20 mouse cellular contexts compared by ENCODE assay signal in the genomic region with DNA sequence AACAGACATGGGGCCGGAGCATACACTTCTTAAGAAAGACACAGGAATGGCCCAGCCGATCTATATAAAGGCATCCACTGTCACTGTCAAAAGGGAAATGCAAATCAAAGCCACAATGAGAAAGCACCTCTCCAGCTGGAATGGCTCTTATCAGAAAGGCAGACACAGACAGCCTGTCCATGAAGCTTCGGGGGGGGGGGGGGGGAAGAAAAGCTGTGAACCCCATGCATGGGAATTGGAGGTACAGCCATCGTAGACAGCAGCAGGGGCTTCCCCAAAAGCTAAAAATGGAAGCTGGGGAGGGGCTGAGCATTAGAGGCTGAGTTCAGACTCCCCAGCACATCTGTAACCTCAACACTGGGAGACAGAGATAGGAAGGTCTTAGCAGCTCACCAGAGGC. TPM values are rescaled to one million over a fixed set of nuclear protein-coding genes. Genes with fewer than 3 reads are reported as not detected.
DNase-seq lines count a peak whose midpoint lies in the region; ATAC-seq and TF ChIP-seq lines count a peak whose summit lies in the region.
"Had no signal": no experiment of that assay in that cellular context is flagged by ENCODE, and none has a peak within 500 bp of the region (broad histone marks: within the 10 kb centered on the region; RNA-seq: fewer than 3 reads in every experiment).

No protein-coding gene starts in this region.

- 58% methylated on average over 4 of the region's 4 CpGs for WGBS in hindbrain, embryonic 10.5 days
- WGBS in hindbrain, postnatal 0 days = 50% methylated on average over 4 of the region's 4 CpGs
- 50% methylated on average over 4 of the region's 4 CpGs for WGBS in embryonic facial prominence, embryonic 13.5 days

- dilution Hi-C loops in CH12.LX (cut with MboI; ENCODE audit: extremely low pct_ligation_motif_present, extremely low pct_unique_long_range_greater_than_20kb, low sequenced_read_pairs) = no loop called here

- no peak for TF ChIP-seq POLR2A in CH12.LX (IDR thresholded peaks at IDR 0.05; ENCODE audit: low read depth, low read length)

- no peak overlapping the region for H3K4me3 ChIP-seq in hindbrain, embryonic 10.5 days
- no peak overlapping the region for H3K4me3 ChIP-seq in hindbrain, postnatal 0 days (ENCODE audit: low read length)
- no peak overlapping the region for H3K4me3 ChIP-seq in CH12.LX (replicated peaks in 1 of 3; ENCODE audit: low read depth in 2 of 3, low read length in 2 of 3, poor library complexity in 1 of 3)
- no peak overlapping the region for H3K4me3 ChIP-seq in embryonic facial prominence, embryonic 13.5 days
- H3K4me3 ChIP-seq: forebrain, embryonic 13.5 days had no signal

- TF ChIP-seq CTCF in hindbrain, postnatal 0 days (IDR thresholded peaks at IDR 0.05; ENCODE audit: low read depth) = no peak
- TF ChIP-seq CTCF in CH12.LX (conservative IDR thresholded peaks at IDR 0.05 in 1 of 2, IDR thresholded peaks at IDR 0.05 in 1 of 2; ENCODE audit: low read depth in 2 of 2, low read length in 2 of 2) = peak in 1 of 2 experiments; percentile 22; a peak in 1 of 4 replicates

- no peak for DNase-seq in hindbrain, embryonic 10.5 days (ENCODE audit: low spot score)
- DNase-seq in hindbrain, postnatal 0 days (ENCODE audit: low spot score) = no peak
- DNase-seq in CH12.LX (ENCODE audit: extremely low read depth) = peak; percentile 95
- DNase-seq in adrenal gland, postnatal 14 days = no peak
- DNase-seq in layer of hippocampus, postnatal 14 days (ENCODE audit: low spot score in 2 of 2) = no peak
- DNase-seq in cerebellum, postnatal 14 days = no peak
- DNase-seq: adrenal gland, adult 2 months; adrenal gland, postnatal 36 days; cerebellum, adult 2 months; cerebellum, postnatal 10 days; gastrocnemius, postnatal 36 days; heart, adult 18-20 months; kidney, adult 2 months had no signal

- TF ChIP-seq EP300 in CH12.LX (IDR thresholded peaks at IDR 0.05; ENCODE audit: low read length) = peak; percentile 88

- H3K36me3 ChIP-seq in hindbrain, embryonic 10.5 days = no peaks in the 10 kb centered on the region
- H3K36me3 ChIP-seq in hindbrain, postnatal 0 days (ENCODE audit: insufficient read depth, low read length) = no peaks in the 10 kb centered on the region
- H3K36me3 ChIP-seq in CH12.LX (replicated peaks in 1 of 2; ENCODE audit: control insufficient read depth in 1 of 2, insufficient read depth in 1 of 2, low read length in 1 of 2) = no peaks in the 10 kb centered on the region
- H3K36me3 ChIP-seq in embryonic facial prominence, embryonic 13.5 days = no peaks in the 10 kb centered on the region

- H3K9me3 ChIP-seq in hindbrain, embryonic 10.5 days = peaks cover under 1% of the 10 kb centered on the region; the same call in 1 of the 2 replicates
- no peaks in the 10 kb centered on the region for H3K9me3 ChIP-seq in hindbrain, postnatal 0 days (ENCODE audit: low read length)
- H3K9me3 ChIP-seq in CH12.LX (replicated peaks; ENCODE audit: low read length) = peaks cover 4% of the 10 kb centered on the region
- peaks cover 2% of the 10 kb centered on the region; the same call in 1 of the 2 replicates for H3K9me3 ChIP-seq in embryonic facial prominence, embryonic 13.5 days
- H3K9me3 ChIP-seq: forebrain, embryonic 13.5 days had no signal

- peaks cover 29% of the 10 kb centered on the region for H3K4me1 ChIP-seq in hindbrain, embryonic 10.5 days (replicated peaks)
- no peaks in the 10 kb centered on the region for H3K4me1 ChIP-seq in hindbrain, postnatal 0 days (ENCODE audit: insufficient read depth, low read length)
- peaks cover 48 to 72% of the 10 kb centered on the region in 2 experiments for H3K4me1 ChIP-seq in CH12.LX (ENCODE audit: control insufficient read depth in 1 of 2, insufficient read depth in 2 of 2)
- H3K4me1 ChIP-seq in embryonic facial prominence, embryonic 13.5 days = peaks cover 40% of the 10 kb centered on the region
- H3K4me1 ChIP-seq: forebrain, embryonic 13.5 days had no signal

- H3K79me2 ChIP-seq in CH12.LX (replicated peaks; ENCODE audit: control insufficient read depth, extremely low read depth, insufficient read depth, poor library complexity, severe bottlenecking) = no peaks in the 10 kb centered on the region

- TF ChIP-seq RAD21 in CH12.LX (IDR thresholded peaks at IDR 0.05; ENCODE audit: low read depth, low read length) = peak; percentile 24

- no peaks in the 10 kb centered on the region for H3K27me3 ChIP-seq in hindbrain, embryonic 10.5 days (ENCODE audit: insufficient read depth, poor library complexity, severe bottlenecking)
- no peaks in the 10 kb centered on the region for H3K27me3 ChIP-seq in hindbrain, postnatal 0 days (ENCODE audit: insufficient read depth, low read length)
- no peaks in the 10 kb centered on the region for H3K27me3 ChIP-seq in CH12.LX (replicated peaks)
- H3K27me3 ChIP-seq in embryonic facial prominence, embryonic 13.5 days = no peaks in the 10 kb centered on the region
- H3K27me3 ChIP-seq: forebrain, embryonic 13.5 days; Patski had no signal

- no peak overlapping the region for H3K9ac ChIP-seq in hindbrain, postnatal 0 days (replicated peaks; ENCODE audit: low read length)
- no peak overlapping the region for H3K9ac ChIP-seq in CH12.LX (ENCODE audit: insufficient read depth, low read depth)
- H3K9ac ChIP-seq in embryonic facial prominence, embryonic 13.5 days = 0 out of 2 replicates have a peak overlapping the region, but pooled peaks have one; percentile 16
- H3K9ac ChIP-seq: forebrain, embryonic 13.5 days; hindbrain, embryonic 14.5 days had no signal

- peak overlapping the region; percentile 40; the same call in 1 of the 2 replicates for H3K27ac ChIP-seq in hindbrain, embryonic 10.5 days
- H3K27ac ChIP-seq in hindbrain, postnatal 0 days = no peak overlapping the region
- peak overlapping the region; percentile 79 for H3K27ac ChIP-seq in CH12.LX (ENCODE audit: insufficient read depth, low read depth)
- H3K27ac ChIP-seq in embryonic facial prominence, embryonic 13.5 days = no peak overlapping the region
- H3K27ac ChIP-seq: forebrain, embryonic 13.5 days; hindbrain, embryonic 14.5 days had no signal

- H3K4me2 ChIP-seq in hindbrain, postnatal 0 days (ENCODE audit: low read depth, low read length) = no peak overlapping the region
- H3K4me2 ChIP-seq in CH12.LX (ENCODE audit: insufficient read depth, low read depth, poor library complexity, severe bottlenecking) = peak overlapping the region; percentile 69
- H3K4me2 ChIP-seq in embryonic facial prominence, embryonic 13.5 days = no peak overlapping the region
- H3K4me2 ChIP-seq: forebrain, embryonic 13.5 days; heart, embryonic 11.5 days; hindbrain, embryonic 14.5 days had no signal

- in situ Hi-C loops in CH12.LX (cut with MboI; ENCODE audit: low pct_ligation_motif_present, low pct_unique_long_range_greater_than_20kb, low sequenced_read_pairs) = no loop called here

- ATAC-seq in hindbrain, postnatal 0 days = no peak
- ATAC-seq in embryonic facial prominence, embryonic 13.5 days (ENCODE audit: insufficient number of reproducible peaks, insufficient read depth, low FRiP score, low TSS enrichment, low read depth) = no peak
- ATAC-seq: activated CD4-positive, CD25-positive, alpha-beta regulatory T cell, adult 4 months; forebrain, embryonic 13.5 days; intestine, embryonic 16.5 days; Patski had no signal

TF ChIP-seq in CH12.LX, 34 proteins besides CTCF, POLR2A, EP300 and RAD21 (continues in another document):
- TF ChIP-seq JUN (IDR thresholded peaks at IDR 0.05; ENCODE audit: insufficient read depth, low read depth, low read length) = no peak
- TF ChIP-seq NRF1 (IDR thresholded peaks at IDR 0.05; ENCODE audit: low read depth, low read length) = 0 out of 2 replicates have a peak, but pooled peaks have one; percentile 5
- TF ChIP-seq POLR2AphosphoS2 (IDR thresholded peaks at IDR 0.05; ENCODE audit: low read depth, low read length) = no peak
- no peak; the same call in 1 of the 2 replicates for TF ChIP-seq MAFK (IDR thresholded peaks at IDR 0.05; ENCODE audit: insufficient replicate concordance, low read length)
- no peak for TF ChIP-seq ZMIZ1 (IDR thresholded peaks at IDR 0.05; ENCODE audit: low read depth, low read length)
- TF ChIP-seq IRF4 (IDR thresholded peaks at IDR 0.05; ENCODE audit: low read depth, low read length) = peak; percentile 85
- peak; percentile 57; the same call in 1 of the 2 replicates for TF ChIP-seq MAZ (IDR thresholded peaks at IDR 0.05; ENCODE audit: low read depth, low read length)
- no peak for TF ChIP-seq GABPA (IDR thresholded peaks at IDR 0.05; ENCODE audit: insufficient replicate concordance, low read depth, low read length)
- peak; percentile 93 for TF ChIP-seq TCF12 (IDR thresholded peaks at IDR 0.05; ENCODE audit: low read depth, low read length)
- TF ChIP-seq BHLHE40 (IDR thresholded peaks at IDR 0.05; ENCODE audit: low read depth, low read length) = peak; percentile 83
- TF ChIP-seq USF2 (conservative IDR thresholded peaks at IDR 0.05; ENCODE audit: low read depth, low read length) = no peak
- peak; percentile 99 for TF ChIP-seq MEF2A (IDR thresholded peaks at IDR 0.05; ENCODE audit: borderline replicate concordance, low read depth, low read length)
- no peak for TF ChIP-seq USF1 (IDR thresholded peaks at IDR 0.05; ENCODE audit: low read depth, low read length)
- peak; percentile 74 for TF ChIP-seq CHD2 (IDR thresholded peaks at IDR 0.05; ENCODE audit: low read length)
- TF ChIP-seq RCOR1 (conservative IDR thresholded peaks at IDR 0.05; ENCODE audit: low read depth, low read length) = no peak; the same call in 1 of the 2 replicates
- TF ChIP-seq NELFE (IDR thresholded peaks at IDR 0.05; ENCODE audit: low read depth, low read length) = 0 out of 2 replicates have a peak, but pooled peaks have one; percentile 24
- peak; percentile 41; the same call in 1 of the 2 replicates for TF ChIP-seq ELF1 (IDR thresholded peaks at IDR 0.05; ENCODE audit: low read depth, low read length)
- TF ChIP-seq ZC3H11A (IDR thresholded peaks at IDR 0.05; ENCODE audit: low read depth, low read length) = no peak
- peak; percentile 94 for TF ChIP-seq ETS1 (conservative IDR thresholded peaks at IDR 0.05; ENCODE audit: low read depth, low read length)
- TF ChIP-seq HCFC1 (IDR thresholded peaks at IDR 0.05; ENCODE audit: low read depth, low read length) = no peak
- TF ChIP-seq MXI1 (IDR thresholded peaks at IDR 0.05; ENCODE audit: low read depth, low read length) = no peak

RNA-seq across cellular contexts. Expression of a gene that starts 20.5 kb away (rescaled TPM):
- polyA plus RNA-seq in hindbrain, embryonic 10.5 days (2016; fragmentation: Nextera tagmentation; extraction: Ambion mirVana) = 48.0 and 50.6 TPM in 2 replicates
- 8.6 and 8.9 TPM in 2 replicates for total RNA-seq in hindbrain, postnatal 0 days (2014; rRNA removed)
- 8.5 and 9.4 TPM in 2 replicates for polyA plus RNA-seq in hindbrain, postnatal 0 days (2015; fragmentation: Nextera tagmentation; extraction: Ambion mirVana)
- total RNA-seq in CH12.LX (2012; rRNA removed) = 5.9 and 8.6 TPM in 2 replicates
- 6.6 and 7.5 TPM in 2 replicates for total RNA-seq in CH12.LX (2014; rRNA removed)
- polyA plus RNA-seq in CH12.LX (2012; ENCODE audit: insufficient read length, low read depth) = 30.4 and 33.4 TPM in 2 replicates
- 147 and 152 TPM in 2 replicates for polyA plus RNA-seq in embryonic facial prominence, embryonic 13.5 days (2015; fragmentation: Nextera tagmentation; extraction: Ambion mirVana)
- 14.6 and 21.0 TPM in 2 replicates for total RNA-seq in adrenal gland, postnatal 14 days (2021)
- total RNA-seq in layer of hippocampus, postnatal 14 days (2021) = 1 to 10 TPM; 6.8 to 7.7 TPM

Comparison
In these comparisons a context has a peak if more than half of its experiments do, and no peak if none do; other contexts are left out.
1. H3K27ac ChIP-seq: peak in hindbrain, embryonic 10.5 days (single experiment) and CH12.LX (single experiment); none in hindbrain, postnatal 0 days (single experiment) and embryonic facial prominence, embryonic 13.5 days (single experiment).